Mouse (Mus musculus): ENCODE data around the gene Tacc2.

DNA sequence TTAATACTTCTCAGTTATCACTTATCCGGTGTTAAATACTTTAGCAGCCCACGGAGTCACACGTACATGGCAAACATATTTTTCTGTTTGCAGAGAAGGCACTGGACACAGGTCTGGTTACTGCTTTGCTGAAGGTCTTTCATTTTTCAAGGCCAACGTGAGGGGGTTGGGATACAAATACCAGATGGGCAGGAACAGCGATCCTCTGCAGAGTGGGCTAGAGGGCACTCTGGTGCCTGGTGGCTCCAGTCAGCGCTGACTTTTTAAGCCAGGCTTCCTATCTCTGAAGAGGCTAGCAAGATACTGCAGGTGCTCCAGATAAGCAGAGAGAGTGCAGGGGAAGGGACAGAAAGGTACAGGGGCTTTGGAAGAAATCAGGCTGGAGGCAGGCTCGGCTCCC lies 58.0 kb downstream of the Tacc2 start:
- TF ChIP-seq POLR2A (IDR thresholded peaks at IDR 0.05; ENCODE audit: low read depth, low read length) (no peak), CTCF (IDR thresholded peaks at IDR 0.05; ENCODE audit: extremely low read depth, insufficient read length, insufficient replicate concordance, low read depth, low read length) (no peak)

Measured in small intestine, adult 2 months (tissue).